Comparison of ENCODE assay signal across 15 mouse cellular contexts in the genomic region with DNA sequence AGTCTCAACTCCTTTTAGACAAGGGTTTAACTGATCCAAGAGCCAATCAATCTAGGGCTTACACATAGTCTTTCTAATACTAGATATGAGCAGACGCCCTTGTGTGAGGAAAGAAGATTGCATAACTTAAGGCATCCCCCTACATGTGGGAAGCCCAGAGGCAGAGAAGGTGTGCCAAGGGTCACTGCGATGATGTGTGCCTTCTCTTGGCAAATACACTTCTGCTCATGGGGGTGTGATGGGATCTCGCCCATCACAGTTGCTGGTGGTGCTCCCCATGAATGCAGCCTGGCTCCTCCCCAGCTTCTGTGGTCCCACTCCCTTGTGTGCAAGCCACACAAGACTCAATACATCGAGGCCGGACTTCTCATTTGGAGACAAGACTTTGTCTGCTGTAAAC.
"Had no signal": no experiment of that assay in that cellular context is flagged by ENCODE, and none has a peak within 500 bp of the region (broad histone marks: within the 10 kb centered on the region; RNA-seq: fewer than 3 reads in every experiment).

No protein-coding gene starts in this region.

- H3K9ac ChIP-seq: neural tube, embryonic 12.5 days; neural tube, embryonic 13.5 days; neural tube, embryonic 15.5 days; stomach, embryonic 15.5 days had no signal

- H3K4me2 ChIP-seq: neural tube, embryonic 12.5 days; neural tube, embryonic 13.5 days; neural tube, embryonic 15.5 days; stomach, embryonic 15.5 days had no signal

- H3K4me3 ChIP-seq: neural tube, embryonic 12.5 days; neural tube, embryonic 13.5 days; neural tube, embryonic 15.5 days; stomach, embryonic 15.5 days had no signal

- DNase-seq: retina, postnatal 1 day; right cerebral cortex, adult 18-20 months; right cerebral cortex, postnatal 25 days; right cerebral cortex, postnatal 4 days; spleen, adult 18-20 months; thymus, adult 18-20 months; thymus, adult 2 months; thymus, postnatal 14 days; thymus, postnatal 25 days; thymus, postnatal 36 days; thymus, postnatal 4 days had no signal

- H3K27ac ChIP-seq: neural tube, embryonic 12.5 days; neural tube, embryonic 13.5 days; neural tube, embryonic 15.5 days; stomach, embryonic 15.5 days had no signal

- H3K4me1 ChIP-seq: neural tube, embryonic 12.5 days had no signal

- H3K36me3 ChIP-seq: neural tube, embryonic 12.5 days; neural tube, embryonic 13.5 days; neural tube, embryonic 15.5 days; stomach, embryonic 15.5 days had no signal

- H3K27me3 ChIP-seq: neural tube, embryonic 13.5 days; stomach, embryonic 15.5 days had no signal

- H3K9me3 ChIP-seq: neural tube, embryonic 12.5 days; neural tube, embryonic 13.5 days; neural tube, embryonic 15.5 days; stomach, embryonic 15.5 days had no signal
